Mouse (Mus musculus) kidney, embryonic 16.5 days (tissue): Measurements from ENCODE around the gene Mrpl3. TPM values are rescaled to one million over a fixed set of nuclear protein-coding genes. Genes with fewer than 3 reads are reported as not detected.

ENCODE experiments used
- ATAC-seq: fragments of 200-750 bp; cut with Nextera tagmentation; 2 replicates; pipeline ENCODE4 v1.8.0; 2017; ENCODE audit warnings: moderate TSS enrichment; ENCODE audit not compliant: low FRiP score, low TSS enrichment
- H3K27ac ChIP-seq: fragments of 300-500 bp; sonication (generic); 2 replicates; pipeline ENCODE4 v1.5.1; 2014; ENCODE audit warnings: low read length
- H3K27me3 ChIP-seq: fragments of 300-500 bp; sonication (generic); 2 replicates; pipeline ENCODE4 v1.6.1; 2014; ENCODE audit warnings: low read length, control low read depth, mixed read lengths; ENCODE audit not compliant: insufficient read depth
- H3K36me3 ChIP-seq: fragments of 300-500 bp; sonication (generic); 2 replicates; pipeline ENCODE4 v1.6.1; 2014; ENCODE audit warnings: low read length, control low read depth, mixed read lengths; ENCODE audit not compliant: insufficient read depth
- H3K4me1 ChIP-seq: fragments of 300-500 bp; sonication (generic); 2 replicates; pipeline ENCODE4 v1.6.1; 2014; ENCODE audit warnings: low read length, control low read depth, mixed read lengths; ENCODE audit not compliant: insufficient read depth
- H3K4me2 ChIP-seq: fragments of 300-500 bp; sonication (generic); replicated peaks from 2 replicates; pipeline ENCODE4 v1.6.1; 2014; ENCODE audit warnings: low read depth, low read length
- H3K4me3 ChIP-seq: fragments of 300-500 bp; sonication (generic); 2 replicates; pipeline ENCODE4 v1.5.1; 2014; ENCODE audit warnings: mild to moderate bottlenecking, low read length
- H3K9ac ChIP-seq: fragments of 300-500 bp; sonication (generic); replicated peaks from 2 replicates; pipeline ENCODE4 v1.6.1; 2014; ENCODE audit warnings: low read length
- H3K9me3 ChIP-seq: fragments of 300-500 bp; sonication (generic); 2 replicates; pipeline ENCODE4 v1.6.1; 2016; ENCODE audit warnings: low read length, control low read depth
- WGBS: fragments of 180-500 bp; shearing (Covaris S2); extraction: QIAGEN DNeasy Blood & Tissue Kit; methylation state at CpG from one replicate; pipeline ENCODE4 v1.1.7; 2014; 5-methylcytosine and 5-hydroxymethylcytosine counted together
- polyA plus RNA-seq: library from polyadenylated mRNA; unstranded; fragments of >200 nt; fragmentation: Nextera tagmentation; extraction: Ambion mirVana; gene quantifications from 2 replicates; pipeline ENCODE4 v1.2.1, GENCODE M21; 2015

The Mrpl3 gene
- 102 and 110 TPM in 2 replicates for polyA plus RNA-seq

GRCm38 (mm10) chr9:105053147-105053557 is at the start of gene Mrpl3:
Mrpl3 (plus strand) TSS chr9:105053239.
- ATAC-seq: peak; percentile 84; the same call in 1 of the 2 replicates
- no peaks in the 10 kb centered on the region for H3K9me3 ChIP-seq
- H3K4me3 ChIP-seq: peak within 1 kb of the TSS; percentile 60
- no peaks in the 10 kb centered on the region for H3K27me3 ChIP-seq
- H3K4me1 ChIP-seq: peaks cover 4% of the 10 kb centered on the region
- peaks cover 25% of the 10 kb centered on the region for H3K36me3 ChIP-seq
- under 1% methylated on average over 31 of the region's 31 CpGs for WGBS
- H3K4me2 ChIP-seq: peak within 1 kb of the TSS; percentile 66
- H3K9ac ChIP-seq: peak within 1 kb of the TSS; percentile 78
- H3K27ac ChIP-seq: peak within 1 kb of the TSS; percentile 8; the same call in 1 of the 2 replicates

DNA sequence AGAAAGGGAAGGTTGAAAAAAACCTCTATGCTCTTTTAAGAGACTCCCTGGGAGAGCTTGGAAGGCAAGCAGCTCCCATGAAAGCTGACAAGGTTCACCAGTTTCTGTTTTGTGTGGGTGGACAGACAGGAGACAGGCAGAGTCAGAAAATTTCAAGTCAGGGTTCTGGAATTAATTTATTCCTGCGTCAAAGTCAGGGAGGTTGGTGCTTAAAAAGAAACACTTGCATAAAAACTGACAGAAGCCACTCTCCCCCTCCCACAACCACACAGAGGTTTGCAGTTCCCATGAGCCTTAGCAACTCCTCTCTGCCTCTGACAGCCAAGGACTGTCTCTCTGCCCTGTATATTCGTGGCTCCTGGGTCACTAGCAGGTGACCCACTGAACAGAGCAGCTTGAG is 42.3 kb upstream of the Mrpl3 start:
- H3K27me3 ChIP-seq: no peaks in the 10 kb centered on the region
- 13% methylated on average over 2 of the region's 2 CpGs for WGBS
- no peaks in the 10 kb centered on the region for H3K4me1 ChIP-seq
- no peak overlapping the region for H3K9ac ChIP-seq
- H3K9me3 ChIP-seq: no peaks in the 10 kb centered on the region
- ATAC-seq: no peak
- H3K27ac ChIP-seq: no peak overlapping the region
- no peak overlapping the region for H3K4me2 ChIP-seq
- no peak overlapping the region for H3K4me3 ChIP-seq
- H3K36me3 ChIP-seq: no peaks in the 10 kb centered on the region

DNA sequence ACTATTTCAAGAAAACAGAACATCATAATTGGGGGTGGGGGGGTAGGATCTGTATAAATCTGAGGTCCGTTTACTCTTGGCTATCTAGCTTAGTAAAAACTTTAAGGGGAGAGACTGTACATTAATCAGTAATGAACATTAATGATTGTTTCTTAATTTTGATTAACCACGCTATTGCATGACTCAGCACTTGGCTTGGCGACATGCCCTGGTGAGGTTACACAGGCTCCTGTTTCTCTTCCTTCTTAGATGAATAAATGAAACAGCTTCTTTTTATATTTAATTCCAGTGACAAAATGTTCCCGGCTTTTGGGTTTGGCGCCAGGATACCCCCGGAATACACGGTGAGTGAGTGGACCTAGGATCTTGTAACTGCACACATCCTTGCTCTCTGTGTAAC is 34.9 kb upstream of the Mrpl3 start:
- no peak overlapping the region for H3K4me2 ChIP-seq
- H3K4me3 ChIP-seq: no peak overlapping the region
- H3K36me3 ChIP-seq: no peaks in the 10 kb centered on the region
- no peaks in the 10 kb centered on the region for H3K9me3 ChIP-seq
- no peak for ATAC-seq
- 85% methylated on average over 7 of the region's 7 CpGs for WGBS
- H3K27me3 ChIP-seq: no peaks in the 10 kb centered on the region; the same call in 1 of the 2 replicates
- H3K27ac ChIP-seq: no peak overlapping the region
- no peaks in the 10 kb centered on the region for H3K4me1 ChIP-seq
- H3K9ac ChIP-seq: no peak overlapping the region

DNA sequence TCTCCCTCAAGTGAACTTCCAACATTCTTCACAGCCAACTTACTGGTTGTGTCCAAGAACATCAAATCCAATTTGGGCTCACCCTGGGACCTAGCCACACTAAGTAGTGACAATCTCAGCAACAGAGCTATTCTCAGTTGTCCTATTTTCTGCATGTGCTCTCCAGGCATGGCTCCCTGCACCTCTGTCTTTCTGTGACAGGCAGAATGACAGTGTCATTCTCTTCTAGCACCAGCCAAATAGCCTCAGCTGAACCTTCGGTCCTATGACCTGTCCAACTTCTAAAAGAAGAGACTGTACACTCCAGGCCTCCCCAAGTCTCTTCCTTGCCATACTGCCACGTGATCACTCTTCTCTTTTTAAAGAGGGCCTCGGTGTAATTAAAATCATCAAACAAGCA is 24.7 kb upstream of the Mrpl3 start:
- no peak for ATAC-seq

GRCm38 (mm10) chr9:105032572-105032971 is 20.5 kb upstream of the Mrpl3 start:
- Histone ChIP-seq H3K9ac (no peak overlapping the region), H3K4me2 (no peak overlapping the region), H3K27me3 (no peaks in the 10 kb centered on the region), H3K36me3 (no peaks in the 10 kb centered on the region), H3K4me1 (no peaks in the 10 kb centered on the region), H3K27ac (no peak overlapping the region), H3K4me3 (no peak overlapping the region), H3K9me3 (no peaks in the 10 kb centered on the region)
- 89% methylated on average over 9 of the region's 9 CpGs for WGBS
- no peak for ATAC-seq

More for the DNA sequence above, 24.7 kb upstream of the Mrpl3 start:
- Histone ChIP-seq H3K9ac (no peak overlapping the region), H3K27me3 (no peaks in the 10 kb centered on the region), H3K4me2 (no peak overlapping the region), H3K4me3 (no peak overlapping the region), H3K36me3 (no peaks in the 10 kb centered on the region), H3K4me1 (no peaks in the 10 kb centered on the region), H3K9me3 (no peaks in the 10 kb centered on the region), H3K27ac (no peak overlapping the region)
- WGBS: 62% methylated on average over 3 of the region's 3 CpGs

DNA sequence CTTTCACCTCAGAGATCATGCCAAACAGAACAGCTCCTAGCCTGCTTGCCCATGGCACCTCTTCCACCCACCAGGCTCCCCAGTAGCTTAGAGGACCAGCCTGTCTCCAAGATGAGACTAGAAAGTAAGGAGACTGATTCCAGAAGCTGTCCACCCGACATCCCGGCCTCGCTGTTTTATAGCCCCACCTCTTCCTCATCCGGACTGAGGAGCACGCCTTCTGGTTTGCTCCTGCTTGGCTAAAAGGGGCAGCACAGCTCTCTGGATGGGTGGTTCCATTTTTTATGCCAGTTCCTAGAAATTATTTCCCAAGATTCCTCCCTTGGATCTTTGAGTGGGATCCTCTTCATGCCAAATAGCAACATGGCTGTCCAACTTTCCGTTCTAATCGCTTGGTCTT is 19.4 kb upstream of the Mrpl3 start:
- no peak overlapping the region for H3K4me3 ChIP-seq
- no peak overlapping the region for H3K9ac ChIP-seq
- WGBS: 88% methylated on average over 7 of the region's 7 CpGs

GRCm38 (mm10) chr9:105037847-105038246 is 15.2 kb upstream of the Mrpl3 start:
- no peak overlapping the region for H3K4me2 ChIP-seq
- H3K4me3 ChIP-seq: no peak overlapping the region
- WGBS: 77% methylated on average over 3 of the region's 3 CpGs
- no peak for ATAC-seq
- no peaks in the 10 kb centered on the region for H3K36me3 ChIP-seq
- H3K27me3 ChIP-seq: no peaks in the 10 kb centered on the region
- H3K27ac ChIP-seq: no peak overlapping the region
- no peaks in the 10 kb centered on the region for H3K9me3 ChIP-seq
- no peaks in the 10 kb centered on the region for H3K4me1 ChIP-seq
- H3K9ac ChIP-seq: no peak overlapping the region

More for the DNA sequence above, 19.4 kb upstream of the Mrpl3 start:
- H3K4me1 ChIP-seq: no peaks in the 10 kb centered on the region
- no peaks in the 10 kb centered on the region for H3K9me3 ChIP-seq
- H3K27me3 ChIP-seq: no peaks in the 10 kb centered on the region
- no peak overlapping the region for H3K27ac ChIP-seq
- no peak for ATAC-seq
- no peak overlapping the region for H3K4me2 ChIP-seq
- H3K36me3 ChIP-seq: no peaks in the 10 kb centered on the region

- no peaks in the 10 kb centered on the region for H3K9me3 ChIP-seq
- H3K27ac ChIP-seq: no peak overlapping the region
- H3K36me3 ChIP-seq: no peaks in the 10 kb centered on the region
- no peak for ATAC-seq
- H3K4me1 ChIP-seq: no peaks in the 10 kb centered on the region
- no peak overlapping the region for H3K4me3 ChIP-seq
- H3K9ac ChIP-seq: no peak overlapping the region
- no peaks in the 10 kb centered on the region for H3K27me3 ChIP-seq
- no peak overlapping the region for H3K4me2 ChIP-seq
- 69% methylated on average over 7 of the region's 7 CpGs for WGBS
These were observed 7.0 kb upstream of the Mrpl3 start for GRCm38 (mm10) chr9:105046014-105046413.

- 69% methylated on average over 10 of the region's 10 CpGs for WGBS
- Histone ChIP-seq H3K4me3 (no peak overlapping the region), H3K4me2 (no peak overlapping the region), H3K27me3 (no peaks in the 10 kb centered on the region), H3K9me3 (no peaks in the 10 kb centered on the region), H3K27ac (no peak overlapping the region), H3K36me3 (no peaks in the 10 kb centered on the region), H3K4me1 (no peaks in the 10 kb centered on the region), H3K9ac (no peak overlapping the region)
- no peak for ATAC-seq
These were observed 4.7 kb upstream of the Mrpl3 start for GRCm38 (mm10) chr9:105048351-105048750.

GRCm38 (mm10) chr9:105049636-105050035 is 3.4 kb upstream of the Mrpl3 start:
- Histone ChIP-seq H3K4me3 (no peak overlapping the region), H3K27me3 (no peaks in the 10 kb centered on the region), H3K4me1 (peaks cover 4% of the 10 kb centered on the region), H3K9me3 (no peaks in the 10 kb centered on the region), H3K36me3 (no peaks in the 10 kb centered on the region), H3K9ac (no peak overlapping the region), H3K27ac (no peak overlapping the region), H3K4me2 (no peak overlapping the region)
- ATAC-seq: no peak
- WGBS: 46% methylated on average over 2 of the region's 2 CpGs
